Comparison of ENCODE assay signal across 22 mouse cellular contexts in genomic region chr1:144355560-144356310, GRCm38 (mm10).
A peak's percentile ranks its signal among the peaks of the same experiment; 100 is the strongest.
DNase-seq lines count a peak whose midpoint lies in the region; ATAC-seq lines count a peak whose summit lies in the region.
"Had no signal": no experiment of that assay in that cellular context is flagged by ENCODE, and none has a peak within 500 bp of the region (broad histone marks: within the 10 kb centered on the region; RNA-seq: fewer than 3 reads in every experiment).

No protein-coding gene starts in this region.

- intact Hi-C loops in left cerebral cortex, postnatal 10 days (cut with DNase I), result no loop called here

- peak; percentile 2 for DNase-seq in retina, postnatal 1 day
- no peak for DNase-seq in retina, embryonic 14.5 days (ENCODE audit: low spot score)
- DNase-seq in left cerebral cortex, postnatal 10 days (ENCODE audit: extremely low spot score in 1 of 2, low spot score in 2 of 2), result no peak
- no peak for DNase-seq in urinary bladder, postnatal 4 days (ENCODE audit: low spot score in 2 of 2)
- DNase-seq in layer of hippocampus, postnatal 10 days (ENCODE audit: low spot score in 2 of 2), result no peak
- DNase-seq: adrenal gland, postnatal 14 days; cerebellum, adult 8-10 months; cerebellum, postnatal 36 days; heart, postnatal 10 days; kidney, adult 11 months; kidney, postnatal 36 days; layer of hippocampus, adult 9-11 months had no signal

- no peak overlapping the region for H3K27ac ChIP-seq in midbrain, embryonic 15.5 days
- H3K27ac ChIP-seq: hindbrain, embryonic 10.5 days; hindbrain, postnatal 0 days; kidney, embryonic 15.5 days; macrophage; midbrain, embryonic 12.5 days had no signal

- H3K9me3 ChIP-seq in midbrain, embryonic 15.5 days, result no peaks in the 10 kb centered on the region
- H3K9me3 ChIP-seq: heart, embryonic 12.5 days; hindbrain, embryonic 10.5 days; kidney, embryonic 15.5 days; midbrain, embryonic 12.5 days had no signal

- H3K4me1 ChIP-seq in midbrain, embryonic 15.5 days, result no peaks in the 10 kb centered on the region
- H3K4me1 ChIP-seq: heart, embryonic 12.5 days; hindbrain, embryonic 10.5 days; kidney, embryonic 15.5 days; midbrain, embryonic 12.5 days had no signal

- no peak overlapping the region for H3K4me3 ChIP-seq in midbrain, embryonic 15.5 days
- H3K4me3 ChIP-seq: heart, embryonic 12.5 days; hindbrain, embryonic 10.5 days; kidney, embryonic 15.5 days; midbrain, embryonic 12.5 days had no signal

- ATAC-seq in activated CD4-positive, CD25-positive, alpha-beta regulatory T cell, adult 4 months, result peak; percentile 67
- peak; percentile 54; the same call in 1 of the 2 replicates for ATAC-seq in megakaryocyte progenitor cell, adult 5-6 weeks (replicated peaks; ENCODE audit: poor library complexity)
- ATAC-seq in midbrain, embryonic 15.5 days (replicated peaks), result no peak
- ATAC-seq: forebrain, embryonic 14.5 days; hindbrain, postnatal 0 days had no signal

- H3K9ac ChIP-seq in midbrain, embryonic 15.5 days, result no peak overlapping the region
- H3K9ac ChIP-seq: heart, embryonic 12.5 days; kidney, embryonic 15.5 days; midbrain, embryonic 12.5 days had no signal

- H3K36me3 ChIP-seq in midbrain, embryonic 15.5 days (replicated peaks), result no peaks in the 10 kb centered on the region
- H3K36me3 ChIP-seq: heart, embryonic 12.5 days; hindbrain, embryonic 10.5 days; kidney, embryonic 15.5 days; midbrain, embryonic 12.5 days had no signal

- 84% methylated on average over 4 of the region's 4 CpGs for WGBS in midbrain, embryonic 15.5 days

- H3K4me2 ChIP-seq in midbrain, embryonic 15.5 days, result no peak overlapping the region
- H3K4me2 ChIP-seq: heart, embryonic 12.5 days; kidney, embryonic 15.5 days; midbrain, embryonic 12.5 days had no signal

- no peaks in the 10 kb centered on the region for H3K27me3 ChIP-seq in midbrain, embryonic 15.5 days (replicated peaks)
- H3K27me3 ChIP-seq: heart, embryonic 12.5 days; kidney, embryonic 15.5 days; midbrain, embryonic 12.5 days had no signal
